Mouse (Mus musculus) stomach, postnatal 0 days (tissue): ENCODE measurements around the gene Ppm1h. TPM values are rescaled to one million over a fixed set of nuclear protein-coding genes. Genes with fewer than 3 reads are reported as not detected.
"Not testable (repeated sequence)": the region's sequence is repeated elsewhere in the genome, so short reads cannot be mapped to it uniquely, and the experiment has no call there.

Source experiments
- ATAC-seq: fragments of 200-750 bp; cut with Nextera tagmentation; 2 replicates; pipeline ENCODE4 v1.8.0; 2017; ENCODE audit not compliant: low FRiP score, low TSS enrichment
- DNase-seq: peaks from one replicate; pipeline ENCODE4 v3.0.0-alpha.2; 2016; ENCODE audit warnings: low spot score
- H3K27ac ChIP-seq: fragments of 300-500 bp; sonication (generic); replicated peaks from 2 replicates; pipeline ENCODE4 v1.5.1; 2014; ENCODE audit warnings: mild to moderate bottlenecking, control low read depth
- H3K27me3 ChIP-seq: fragments of 300-500 bp; sonication (generic); 2 replicates; pipeline ENCODE4 v1.6.1; 2014; ENCODE audit warnings: low read length; ENCODE audit not compliant: control insufficient read depth, insufficient read depth
- H3K36me3 ChIP-seq: fragments of 300-500 bp; sonication (generic); 2 replicates; pipeline ENCODE4 v1.6.1; 2014; ENCODE audit warnings: low read length, mixed read lengths; ENCODE audit not compliant: control insufficient read depth, insufficient read depth
- H3K4me1 ChIP-seq: fragments of 300-500 bp; sonication (generic); replicated peaks from 2 replicates; pipeline ENCODE4 v1.6.1; 2014; ENCODE audit warnings: antibody characterized with exemption; ENCODE audit not compliant: control insufficient read depth, insufficient read depth
- H3K4me2 ChIP-seq: fragments of 300-500 bp; sonication (generic); replicated peaks from 2 replicates; pipeline ENCODE4 v1.6.1; 2014; ENCODE audit warnings: low read depth, mild to moderate bottlenecking, control low read depth, moderate library complexity
- H3K4me3 ChIP-seq: fragments of 300-500 bp; sonication (generic); 2 replicates; pipeline ENCODE4 v1.5.1; 2014; ENCODE audit warnings: low read depth, low read length, control low read depth
- H3K9ac ChIP-seq: fragments of 300-500 bp; sonication (generic); 2 replicates; pipeline ENCODE4 v1.6.1; 2014; ENCODE audit warnings: mild to moderate bottlenecking, low read length, control low read depth, mixed read lengths
- H3K9me3 ChIP-seq: fragments of 300-500 bp; sonication (generic); 2 replicates; pipeline ENCODE4 v1.6.1; 2016; ENCODE audit warnings: low read length; ENCODE audit not compliant: control insufficient read depth
- CTCF ChIP-seq: IDR thresholded peaks from 2 replicates; pipeline ENCODE4 v1.5.1; 2016; ENCODE audit warnings: antibody characterized with exemption, low read depth, mild to moderate bottlenecking, moderate library complexity
- EP300 ChIP-seq: optimal IDR thresholded peaks from 2 replicates; pipeline ENCODE3; 2016; ENCODE audit warnings: antibody characterized with exemption
- WGBS: fragments of 180-500 bp; shearing (Covaris S2); extraction: QIAGEN DNeasy Blood & Tissue Kit; methylation state at CpG from one replicate; pipeline ENCODE4 v1.1.7; 2014; 5-methylcytosine and 5-hydroxymethylcytosine counted together
- polyA plus RNA-seq: library from polyadenylated mRNA; unstranded; fragments of >200 nt; fragmentation: Nextera tagmentation; extraction: Ambion mirVana; gene quantifications from 2 replicates; pipeline ENCODE4 v1.2.1, GENCODE M21; 2015

The Ppm1h gene
- polyA plus RNA-seq, 1 experiment from 2014 or later = 7.6 TPM

DNA sequence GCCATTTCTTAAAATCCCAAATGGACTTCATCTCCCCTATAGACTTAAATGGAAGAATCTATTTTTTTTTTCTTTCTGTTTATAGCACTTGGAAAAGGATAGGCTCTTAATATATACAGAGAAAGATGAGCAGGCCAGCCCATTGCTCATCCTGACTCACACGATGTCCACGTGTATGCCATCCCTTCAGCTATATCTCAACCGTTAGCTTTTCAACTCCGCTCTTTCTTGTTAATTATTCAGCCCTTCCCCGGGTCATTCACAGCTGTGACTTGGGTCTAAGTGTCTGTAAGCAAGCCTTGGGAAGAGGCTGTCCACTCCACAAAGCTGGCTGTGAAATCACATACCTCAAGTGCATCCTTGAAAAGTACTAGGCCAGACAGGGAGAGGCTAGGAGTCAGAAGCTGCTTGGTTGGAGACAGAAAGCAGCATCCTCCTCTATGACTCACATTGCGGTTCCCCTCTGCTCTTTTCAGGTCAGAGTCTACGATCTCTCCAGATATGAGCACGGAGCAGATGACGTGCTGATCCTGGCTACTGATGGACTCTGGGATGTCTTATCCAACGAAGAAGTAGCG lies 241.7 kb downstream of the Ppm1h start:
- H3K27ac ChIP-seq = no peak overlapping the region
- no peaks in the 10 kb centered on the region for H3K27me3 ChIP-seq
- no peak overlapping the region for H3K9ac ChIP-seq
- H3K4me2 ChIP-seq = no peak overlapping the region
- no peaks in the 10 kb centered on the region for H3K9me3 ChIP-seq
- no peaks in the 10 kb centered on the region for H3K36me3 ChIP-seq
- H3K4me3 ChIP-seq = no peak overlapping the region
- TF ChIP-seq EP300 (no peak), CTCF (no peak)
- 80% methylated on average over 11 of the region's 11 CpGs for WGBS
- ATAC-seq = no peak
- no peak for DNase-seq
- H3K4me1 ChIP-seq = no peaks in the 10 kb centered on the region

DNA sequence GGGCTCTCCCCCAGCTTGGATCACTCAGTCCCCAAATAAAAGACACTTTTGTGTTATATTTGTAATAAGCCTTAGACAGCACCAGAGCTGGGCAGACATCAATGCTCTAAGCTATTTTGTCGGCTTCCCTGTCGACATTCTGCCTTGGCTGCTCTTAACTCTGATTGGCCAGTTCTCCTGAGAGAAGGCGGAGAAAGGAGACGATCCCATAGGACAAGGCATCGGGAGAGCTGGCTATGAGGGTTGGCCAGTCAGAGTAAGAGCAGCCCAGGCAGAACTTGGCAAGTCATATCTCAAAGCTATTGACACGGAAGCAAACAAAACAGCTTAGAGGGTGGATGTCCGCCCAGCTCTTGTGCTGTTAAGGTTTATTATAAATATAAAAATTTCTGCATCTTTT lies 243.7 kb downstream of the Ppm1h start:
- peak; percentile 74 for ATAC-seq
- DNase-seq = peak; percentile 23
- Histone ChIP-seq H3K36me3 (no peaks in the 10 kb centered on the region), H3K27ac (no peak overlapping the region), H3K4me2 (no peak overlapping the region), H3K4me1 (no peaks in the 10 kb centered on the region), H3K27me3 (no peaks in the 10 kb centered on the region), H3K9me3 (no peaks in the 10 kb centered on the region), H3K4me3 (no peak overlapping the region), H3K9ac (no peak overlapping the region)
- 31% methylated on average over 7 of the region's 7 CpGs for WGBS
- TF ChIP-seq EP300 = no peak
- TF ChIP-seq CTCF = no peak

DNA sequence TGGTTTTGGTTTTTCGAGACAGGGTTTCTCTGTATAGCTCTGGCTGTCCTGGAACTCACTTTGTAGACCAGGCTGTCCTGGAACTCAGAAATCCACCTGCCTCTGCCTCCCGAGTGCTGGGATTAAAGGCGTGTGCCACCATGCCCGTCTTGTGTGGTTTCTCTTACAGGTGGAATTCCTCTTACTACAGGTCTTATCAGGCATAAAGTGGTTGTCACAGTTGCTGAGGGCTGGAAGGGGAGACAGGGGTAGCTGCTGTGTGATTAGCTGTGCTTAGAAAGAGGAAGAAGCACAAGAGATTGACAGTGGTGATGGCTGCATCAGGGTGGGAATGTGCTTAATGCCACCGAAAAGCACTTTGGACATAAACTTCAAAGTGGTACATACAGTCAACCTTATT lies 246.0 kb downstream of the Ppm1h start:
- not testable (repeated sequence) for H3K27me3 ChIP-seq, H3K27ac ChIP-seq, H3K4me1 ChIP-seq, H3K36me3 ChIP-seq, H3K9me3 ChIP-seq, ATAC-seq, H3K9ac ChIP-seq, DNase-seq, H3K4me2 ChIP-seq, H3K4me3 ChIP-seq
- 74% methylated on average over 5 of the region's 5 CpGs for WGBS

DNA sequence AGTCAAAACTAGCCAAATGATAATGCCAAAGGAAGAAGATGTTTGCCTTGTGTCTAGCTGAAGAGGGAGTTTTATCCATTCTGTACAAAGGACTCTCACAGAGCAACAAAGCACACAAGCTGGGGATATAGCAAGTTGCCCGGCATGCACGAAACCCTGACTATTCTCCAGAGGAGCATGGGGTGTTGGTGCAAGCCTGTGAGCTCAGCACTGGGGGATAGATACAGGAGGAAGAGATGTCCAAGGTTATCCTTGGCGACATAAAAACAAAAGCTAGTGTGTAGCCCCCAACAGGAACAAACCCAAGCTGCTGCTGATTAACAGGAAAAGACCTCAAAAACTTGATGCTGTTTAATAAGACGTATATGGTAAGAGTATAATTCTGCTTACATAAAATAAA lies 247.7 kb downstream of the Ppm1h start:
- Histone ChIP-seq H3K4me1 (0 out of 2 replicates have a peak, but pooled peaks cover 2% of the 10 kb centered on the region), H3K4me3 (no peak overlapping the region), H3K9ac (no peak overlapping the region), H3K27ac (no peak overlapping the region), H3K27me3 (no peaks in the 10 kb centered on the region), H3K36me3 (no peaks in the 10 kb centered on the region), H3K4me2 (no peak overlapping the region), H3K9me3 (no peaks in the 10 kb centered on the region)
- ATAC-seq = no peak
- 89% methylated on average over 4 of the region's 4 CpGs for WGBS
- no peak for DNase-seq
- no peak for TF ChIP-seq CTCF
- no peak for TF ChIP-seq EP300

DNA sequence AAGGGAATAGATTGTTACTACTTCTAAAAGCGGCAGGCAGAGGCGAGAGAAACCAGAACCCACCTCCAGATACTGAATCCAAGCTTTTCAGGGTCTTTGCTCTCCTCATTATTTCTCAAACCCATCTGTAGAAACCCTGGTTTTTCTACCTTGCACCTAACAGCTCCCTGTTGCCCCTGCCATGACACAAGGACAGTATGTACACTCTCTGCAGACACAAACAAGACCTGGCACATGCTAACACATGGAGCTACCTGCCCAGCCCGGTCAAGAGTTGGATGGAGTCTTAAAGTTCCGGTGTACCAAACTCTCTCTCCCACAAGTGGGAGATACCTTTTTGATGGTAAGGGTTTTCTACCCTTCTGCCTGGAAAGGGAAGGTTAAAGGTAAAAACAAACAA lies 252.0 kb downstream of the Ppm1h start:
- H3K36me3 ChIP-seq = no peaks in the 10 kb centered on the region
- H3K4me3 ChIP-seq = no peak overlapping the region
- TF ChIP-seq CTCF = no peak
- H3K27me3 ChIP-seq = no peaks in the 10 kb centered on the region
- no peak overlapping the region for H3K4me2 ChIP-seq
- no peak for DNase-seq
- no peak overlapping the region for H3K9ac ChIP-seq
- WGBS = 81% methylated on average over 4 of the region's 4 CpGs
- no peak overlapping the region for H3K27ac ChIP-seq
- H3K9me3 ChIP-seq = no peaks in the 10 kb centered on the region
- no peak for ATAC-seq
- 0 out of 2 replicates have a peak, but pooled peaks cover 2% of the 10 kb centered on the region for H3K4me1 ChIP-seq

DNA sequence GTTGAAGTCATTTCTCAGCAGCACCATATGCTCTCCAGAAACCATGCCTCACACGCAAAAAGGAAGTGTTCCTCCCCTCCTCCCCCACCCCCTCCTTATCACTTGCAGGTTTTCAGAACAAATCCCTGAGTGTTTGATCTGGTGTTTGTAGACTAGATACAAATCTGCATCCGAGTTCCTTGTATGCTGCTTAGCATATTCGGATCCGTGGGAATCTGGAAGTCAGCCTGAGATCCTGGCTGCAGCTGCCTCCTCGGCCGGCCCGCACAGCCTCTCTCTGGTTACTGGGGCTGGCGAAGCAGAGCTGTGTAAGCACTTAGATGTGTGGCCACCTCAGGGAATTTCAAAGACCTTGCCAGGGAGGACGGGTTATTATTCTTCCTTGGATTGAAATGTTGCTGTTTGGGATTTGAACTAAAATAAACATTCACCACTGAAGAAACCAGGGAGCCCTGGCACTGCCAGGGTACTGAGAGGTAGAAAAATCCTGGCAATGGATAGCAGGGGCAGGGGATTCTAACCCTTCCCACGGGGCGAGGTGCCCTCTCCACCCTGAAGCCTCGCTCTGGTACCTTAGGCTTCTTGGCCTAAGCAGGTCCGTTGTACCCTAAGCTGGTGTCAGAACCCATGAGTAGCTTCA lies 252.8 kb downstream of the Ppm1h start:
- no peak overlapping the region for H3K4me3 ChIP-seq
- H3K4me1 ChIP-seq = 0 out of 2 replicates have a peak, but pooled peaks cover 2% of the 10 kb centered on the region
- H3K9me3 ChIP-seq = no peaks in the 10 kb centered on the region
- DNase-seq (peak; percentile 41), ATAC-seq (peak; percentile 78)
- H3K36me3 ChIP-seq = no peaks in the 10 kb centered on the region
- 18% methylated on average over 13 of the region's 13 CpGs for WGBS
- H3K4me2 ChIP-seq = no peak overlapping the region
- H3K27me3 ChIP-seq = no peaks in the 10 kb centered on the region
- no peak for TF ChIP-seq CTCF
- no peak for TF ChIP-seq EP300
- H3K9ac ChIP-seq = no peak overlapping the region
- no peak overlapping the region for H3K27ac ChIP-seq
